Mouse (Mus musculus): Measurements from ENCODE around the gene Hmgn2. TPM values are rescaled to one million over a fixed set of nuclear protein-coding genes. Genes with fewer than 3 reads are reported as not detected.
A peak's percentile ranks its signal among the peaks of the same experiment; 100 is the strongest.
"Not testable (repeated sequence)": the region's sequence is repeated elsewhere in the genome, so short reads cannot be mapped to it uniquely, and the experiment has no call there.

Hmgn2 gene
- polyA plus RNA-seq, 1 experiment from 2014 or later = 3,460 TPM

- H3K27ac ChIP-seq (replicated peaks; ENCODE audit: low read depth, low read length) = no peak overlapping the region
- no peaks in the 10 kb centered on the region for H3K9me3 ChIP-seq (ENCODE audit: control insufficient read depth, low read length)
- no peaks in the 10 kb centered on the region for H3K4me1 ChIP-seq (ENCODE audit: control insufficient read depth, insufficient read depth, low read length)
- no peaks in the 10 kb centered on the region for H3K36me3 ChIP-seq (ENCODE audit: control insufficient read depth, insufficient read depth, low read length)
- no peak overlapping the region for H3K4me3 ChIP-seq (ENCODE audit: low read depth, low read length)
- DNase-seq (ENCODE audit: low spot score) = peak; percentile 31
- whole genome bisulfite sequencing = 48% methylated on average over 15 of the region's 15 CpGs
- H3K9ac ChIP-seq (ENCODE audit: low read length) = no peak overlapping the region
- H3K27me3 ChIP-seq (ENCODE audit: control insufficient read depth, insufficient read depth, low read length) = no peaks in the 10 kb centered on the region
- ATAC-seq (ENCODE audit: insufficient number of reproducible peaks, low FRiP score, low TSS enrichment, low read depth) = no peak
- no peak overlapping the region for H3K4me2 ChIP-seq (ENCODE audit: low read depth, severe bottlenecking)
These were observed 39.7 kb downstream of the Hmgn2 start for GRCm38 (mm10) chr4:133928576-133929277.

- H3K4me1 ChIP-seq (ENCODE audit: control insufficient read depth, insufficient read depth, low read length) = no peaks in the 10 kb centered on the region
- 71% methylated on average over 4 of the region's 4 CpGs for WGBS
- no peak for ATAC-seq (ENCODE audit: insufficient number of reproducible peaks, low FRiP score, low TSS enrichment, low read depth)
These were observed 43.2 kb downstream of the Hmgn2 start for GRCm38 (mm10) chr4:133925204-133925603.

GRCm38 (mm10) chr4:133923743-133924142 lies 44.7 kb downstream of the Hmgn2 start:
- ATAC-seq (ENCODE audit: insufficient number of reproducible peaks, low FRiP score, low TSS enrichment, low read depth) (no peak), DNase-seq (ENCODE audit: low spot score) (no peak)
- Histone ChIP-seq H3K9me3 (ENCODE audit: control insufficient read depth, low read length) (no peaks in the 10 kb centered on the region), H3K27me3 (ENCODE audit: control insufficient read depth, insufficient read depth, low read length) (no peaks in the 10 kb centered on the region), H3K4me2 (ENCODE audit: low read depth, severe bottlenecking) (no peak overlapping the region), H3K4me3 (ENCODE audit: low read depth, low read length) (no peak overlapping the region), H3K36me3 (ENCODE audit: control insufficient read depth, insufficient read depth, low read length) (no peaks in the 10 kb centered on the region), H3K9ac (ENCODE audit: low read length) (no peak overlapping the region), H3K27ac (replicated peaks; ENCODE audit: low read depth, low read length) (no peak overlapping the region), H3K4me1 (ENCODE audit: control insufficient read depth, insufficient read depth, low read length) (no peaks in the 10 kb centered on the region)
- WGBS = 91% methylated on average over 5 of the region's 5 CpGs

More at GRCm38 (mm10) chr4:133925204-133925603, 43.2 kb downstream of the Hmgn2 start:
- H3K4me2 ChIP-seq (ENCODE audit: low read depth, severe bottlenecking) = no peak overlapping the region
- no peak overlapping the region for H3K4me3 ChIP-seq (ENCODE audit: low read depth, low read length)
- H3K27ac ChIP-seq (replicated peaks; ENCODE audit: low read depth, low read length) = no peak overlapping the region
- no peaks in the 10 kb centered on the region for H3K36me3 ChIP-seq (ENCODE audit: control insufficient read depth, insufficient read depth, low read length)
- no peak overlapping the region for H3K9ac ChIP-seq (ENCODE audit: low read length)
- no peak for DNase-seq (ENCODE audit: low spot score)
- no peaks in the 10 kb centered on the region for H3K27me3 ChIP-seq (ENCODE audit: control insufficient read depth, insufficient read depth, low read length)
- H3K9me3 ChIP-seq (ENCODE audit: control insufficient read depth, low read length) = no peaks in the 10 kb centered on the region

GRCm38 (mm10) chr4:133918093-133918825 lies 50.2 kb downstream of the Hmgn2 start:
- not testable (repeated sequence) for H3K9ac ChIP-seq (ENCODE audit: low read length); H3K27ac ChIP-seq (replicated peaks; ENCODE audit: low read depth, low read length); H3K4me2 ChIP-seq (ENCODE audit: low read depth, severe bottlenecking); H3K4me3 ChIP-seq (ENCODE audit: low read depth, low read length); H3K4me1 ChIP-seq (ENCODE audit: control insufficient read depth, insufficient read depth, low read length); DNase-seq (ENCODE audit: low spot score); H3K36me3 ChIP-seq (ENCODE audit: control insufficient read depth, insufficient read depth, low read length); ATAC-seq (ENCODE audit: insufficient number of reproducible peaks, low FRiP score, low TSS enrichment, low read depth); H3K9me3 ChIP-seq (ENCODE audit: control insufficient read depth, low read length); H3K27me3 ChIP-seq (ENCODE audit: control insufficient read depth, insufficient read depth, low read length)
- WGBS = 90% methylated on average over 17 of the region's 23 CpGs

Other genes starting within 250 kb of the Hmgn2 start
- gene Arid1a, start 211.9 kb downstream of the Hmgn2 start, polyA plus RNA-seq (2014; fragmentation: Nextera tagmentation; extraction: Ambion mirVana) = 46.2 and 50.3 TPM in 2 replicates
- 47.6 and 48.9 TPM in 2 replicates for gene Rps6ka1, start 80.9 kb downstream of the Hmgn2 start, polyA plus RNA-seq (2014; fragmentation: Nextera tagmentation; extraction: Ambion mirVana)
- gene Dhdds, start 32.3 kb upstream of the Hmgn2 start, polyA plus RNA-seq (2014; fragmentation: Nextera tagmentation; extraction: Ambion mirVana) = 41.9 and 43.4 TPM in 2 replicates
- gene Lin28a, start 50.2 kb upstream of the Hmgn2 start, polyA plus RNA-seq (2014; fragmentation: Nextera tagmentation; extraction: Ambion mirVana) = 1.4 and 2.3 TPM in 2 replicates
- not detected in 2 replicates for gene Zfp683, start 85.2 kb upstream of the Hmgn2 start, polyA plus RNA-seq (2014; fragmentation: Nextera tagmentation; extraction: Ambion mirVana)
- gene Crybg2, start 92.2 kb upstream of the Hmgn2 start, polyA plus RNA-seq (2014; fragmentation: Nextera tagmentation; extraction: Ambion mirVana) = 3.7 and 4.4 TPM in 2 replicates
- gene Cd52, start 126.4 kb upstream of the Hmgn2 start, polyA plus RNA-seq (2014; fragmentation: Nextera tagmentation; extraction: Ambion mirVana) = 5.1 and 6.2 TPM in 2 replicates
- gene Ubxn11, start 133.9 kb upstream of the Hmgn2 start, polyA plus RNA-seq (2014; fragmentation: Nextera tagmentation; extraction: Ambion mirVana) = 5.7 and 6.0 TPM in 2 replicates
- gene Sh3bgrl3, start 160.1 kb upstream of the Hmgn2 start, polyA plus RNA-seq (2014; fragmentation: Nextera tagmentation; extraction: Ambion mirVana) = 314 and 345 TPM in 2 replicates
- 26.6 and 33.8 TPM in 2 replicates for gene Cep85, start 218.5 kb upstream of the Hmgn2 start, polyA plus RNA-seq (2014; fragmentation: Nextera tagmentation; extraction: Ambion mirVana)
- not detected in 2 replicates for gene Gm7534, start 234.4 kb upstream of the Hmgn2 start, polyA plus RNA-seq (2014; fragmentation: Nextera tagmentation; extraction: Ambion mirVana)

Data from limb, embryonic 11.5 days (tissue).